Mouse (Mus musculus) c-Kit-positive CD71-positive TER-119-negative erythroid progenitor cells, embryonic 14.5 days (primary cell): ENCODE results near the gene A1cf.
A peak's percentile ranks its signal among the peaks of the same experiment; 100 is the strongest.

Experiments used
- DNase-seq: peaks from one replicate; pipeline ENCODE4 v3.0.0-alpha.2; 2013; ENCODE audit warnings: low read depth

Gene A1cf

GRCm38 (mm10) chr19:31868521-31868920 lies at the start of gene A1cf:
Gene A1cf (plus strand): TSS chr19:31868764.
- DNase-seq: no peak

GRCm38 (mm10) chr19:31834250-31834649 lies 34.3 kb upstream of the A1cf start:
- no peak for DNase-seq

GRCm38 (mm10) chr19:31861909-31862308 lies 6.7 kb upstream of the A1cf start:
- DNase-seq: no peak

GRCm38 (mm10) chr19:31862512-31863249 lies 5.9 kb upstream of the A1cf start:
- no peak for DNase-seq

GRCm38 (mm10) chr19:31865451-31865850 lies 3.1 kb upstream of the A1cf start:
- DNase-seq: no peak

- no peak for DNase-seq
Observed at GRCm38 (mm10) chr19:31868076-31868475, 488 bp upstream of the A1cf start.

- DNase-seq: no peak
Observed at GRCm38 (mm10) chr19:31868971-31869370, 407 bp downstream of the A1cf start.

GRCm38 (mm10) chr19:31871377-31871776 lies 2.8 kb downstream of the A1cf start:
- DNase-seq: no peak

- DNase-seq: no peak
Observed at GRCm38 (mm10) chr19:31877968-31878367, 9.4 kb downstream of the A1cf start.

GRCm38 (mm10) chr19:31884594-31884993 lies 16.0 kb downstream of the A1cf start:
- DNase-seq: no peak

GRCm38 (mm10) chr19:31887275-31887674 lies 18.7 kb downstream of the A1cf start:
- DNase-seq: no peak

GRCm38 (mm10) chr19:31889988-31890387 lies 21.4 kb downstream of the A1cf start:
- DNase-seq: no peak

- DNase-seq: peak; percentile 5
Observed at GRCm38 (mm10) chr19:31891001-31891893, 22.7 kb downstream of the A1cf start.

GRCm38 (mm10) chr19:31895971-31896370 lies 27.4 kb downstream of the A1cf start:
- no peak for DNase-seq

- DNase-seq: no peak
Observed at GRCm38 (mm10) chr19:31896711-31897110, 28.1 kb downstream of the A1cf start.

- no peak for DNase-seq
Observed at GRCm38 (mm10) chr19:31905671-31906070, 37.1 kb downstream of the A1cf start.

- no peak for DNase-seq
Observed at GRCm38 (mm10) chr19:31910423-31910822, 41.9 kb downstream of the A1cf start.

GRCm38 (mm10) chr19:31913946-31914345 lies 45.4 kb downstream of the A1cf start:
- DNase-seq: no peak

GRCm38 (mm10) chr19:31920357-31920756 lies 51.8 kb downstream of the A1cf start:
- DNase-seq: no peak

- no peak for DNase-seq
Observed at GRCm38 (mm10) chr19:31921852-31922251, 53.3 kb downstream of the A1cf start.

- DNase-seq: no peak
Observed at GRCm38 (mm10) chr19:31923615-31924352, 55.2 kb downstream of the A1cf start.

- DNase-seq: no peak
Observed at GRCm38 (mm10) chr19:31950793-31951489, 82.4 kb downstream of the A1cf start.
